Mouse (Mus musculus) monocyte, adult 2 months (primary cell): ENCODE results near the gene Nos1.

ENCODE experiments used
- DNase-seq, 2 experiments: peaks; one replicate each; pipeline ENCODE4 v3.0.0; 2022; ENCODE audit warnings: low spot score in 2 of 2, low read depth in 1 of 2

Nos1 gene

DNA sequence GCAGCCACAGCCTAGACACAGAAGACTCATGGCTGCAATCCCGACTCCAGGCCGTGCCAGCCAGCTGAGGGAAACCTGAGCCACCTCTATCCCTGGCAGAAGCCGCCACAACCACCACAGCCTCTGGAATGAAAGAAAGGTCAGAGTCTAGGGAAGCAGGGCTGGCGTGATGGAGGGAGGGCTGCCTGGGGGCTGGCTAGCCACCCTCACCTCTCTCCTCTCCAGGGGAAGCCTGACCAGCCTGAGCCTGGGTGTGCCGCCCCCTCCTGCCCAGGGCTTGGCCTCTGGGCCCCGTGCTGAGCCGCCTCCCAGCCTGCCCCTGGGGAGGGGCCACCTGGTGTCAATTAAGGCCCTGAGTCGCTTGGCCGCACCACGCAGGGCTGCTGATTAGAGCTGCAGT, at the start of gene Nos1:
Gene Nos1, plus strand, starts transcription at position 352 of the 400 bp plus-strand sequence.
- DNase-seq: no peak

DNA sequence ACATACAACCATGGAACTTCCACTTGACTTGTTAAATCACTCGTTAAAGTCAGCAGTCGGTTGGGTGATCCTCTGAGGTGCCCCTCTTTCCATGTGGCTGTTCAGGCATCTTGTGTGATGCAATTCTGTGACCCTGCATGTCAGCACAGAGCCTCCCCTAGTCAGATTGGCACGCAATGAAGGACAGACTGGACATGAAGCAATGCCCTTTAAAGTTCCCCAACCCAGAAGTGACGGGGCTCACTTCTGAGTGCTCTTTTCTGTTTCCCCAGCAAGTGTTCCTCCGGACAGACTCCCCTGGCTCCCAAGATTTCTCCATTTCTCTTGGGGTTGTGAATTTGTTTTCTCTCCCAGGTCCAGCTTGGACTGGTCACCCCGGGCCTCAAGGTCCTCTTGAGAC, 49.5 kb upstream of the Nos1 start:
- DNase-seq: no peak

DNA sequence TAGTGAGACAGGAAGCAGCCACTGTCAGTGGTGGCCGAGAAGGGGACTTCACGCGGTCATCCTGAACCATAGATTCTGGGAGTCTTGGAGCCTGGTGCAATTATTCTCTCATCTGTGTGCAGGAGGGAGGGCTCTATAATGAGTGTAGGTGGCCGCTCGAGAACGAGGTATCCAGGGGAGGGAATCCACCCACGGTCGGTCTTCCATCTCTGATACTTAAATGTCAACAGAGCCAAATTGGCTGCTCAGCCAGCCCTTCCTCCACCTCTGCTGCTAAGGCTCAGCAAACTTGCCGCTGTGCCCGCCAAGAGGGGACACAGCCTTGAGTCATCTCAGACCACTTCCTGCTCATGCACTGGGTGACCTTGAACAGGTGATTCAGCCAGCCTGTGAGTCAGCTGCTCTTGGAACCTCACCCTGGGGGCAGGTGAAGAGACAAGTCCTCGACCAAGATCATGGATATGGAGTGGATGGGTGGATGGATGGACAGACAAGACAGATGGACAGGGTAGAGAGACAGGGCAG, 36.1 kb upstream of the Nos1 start:
- DNase-seq: no peak

DNA sequence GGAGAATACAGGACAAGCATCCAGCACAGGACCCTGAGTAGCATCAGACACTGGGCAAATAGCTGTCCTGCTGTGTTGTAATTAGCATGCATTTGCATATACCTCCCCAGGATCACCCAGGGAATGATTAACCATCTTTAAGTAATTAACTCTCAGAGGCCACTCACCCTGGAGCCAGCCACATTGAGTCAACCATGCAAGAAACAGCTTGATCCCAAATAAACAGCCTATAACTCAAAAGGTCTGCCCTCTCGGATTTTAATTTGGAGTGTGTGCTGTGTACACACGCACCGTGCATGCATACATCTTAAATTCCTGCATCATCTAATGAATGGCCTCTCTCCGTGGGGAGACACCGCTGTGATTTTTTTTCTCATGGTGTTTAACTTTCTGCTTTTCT, 31.5 kb upstream of the Nos1 start:
- no peak for DNase-seq

DNA sequence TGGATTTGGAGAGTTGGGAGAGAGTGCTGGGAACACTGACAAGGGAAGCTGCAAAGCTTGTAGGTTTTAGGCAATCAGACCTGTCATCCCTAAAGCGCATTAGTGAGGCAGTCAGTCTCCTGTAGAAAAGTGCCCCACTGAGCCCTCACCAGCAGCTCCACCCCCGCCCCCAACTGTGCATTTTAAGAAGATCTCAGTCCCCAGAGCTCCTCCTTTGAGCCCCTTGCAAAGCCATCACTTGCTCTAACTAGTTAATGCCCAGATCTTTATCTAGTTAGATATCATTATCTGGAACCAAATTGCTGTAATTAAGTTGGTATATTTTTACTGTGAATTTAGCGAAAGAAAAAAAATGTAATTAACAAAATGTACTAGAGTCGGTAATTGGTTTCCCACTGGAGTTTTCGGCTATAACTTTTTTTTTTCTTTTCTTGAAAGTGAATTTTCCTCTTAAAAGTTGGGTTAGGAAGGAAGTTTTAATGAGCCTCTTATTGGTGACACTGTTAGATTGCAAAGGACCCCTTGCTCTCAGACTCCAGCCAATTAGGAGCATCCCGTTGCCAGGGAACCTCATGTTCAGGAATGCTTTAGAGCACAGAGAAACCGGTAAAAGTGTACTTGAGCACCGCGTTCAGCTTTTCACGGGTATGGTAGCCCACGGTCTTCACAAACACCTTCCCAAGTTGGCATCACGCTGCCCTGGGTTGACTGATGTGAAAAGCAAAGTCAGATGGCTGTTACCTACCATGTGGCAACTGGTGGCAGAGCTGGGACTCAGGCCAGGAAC, 22.9 kb upstream of the Nos1 start:
- no peak for DNase-seq

DNA sequence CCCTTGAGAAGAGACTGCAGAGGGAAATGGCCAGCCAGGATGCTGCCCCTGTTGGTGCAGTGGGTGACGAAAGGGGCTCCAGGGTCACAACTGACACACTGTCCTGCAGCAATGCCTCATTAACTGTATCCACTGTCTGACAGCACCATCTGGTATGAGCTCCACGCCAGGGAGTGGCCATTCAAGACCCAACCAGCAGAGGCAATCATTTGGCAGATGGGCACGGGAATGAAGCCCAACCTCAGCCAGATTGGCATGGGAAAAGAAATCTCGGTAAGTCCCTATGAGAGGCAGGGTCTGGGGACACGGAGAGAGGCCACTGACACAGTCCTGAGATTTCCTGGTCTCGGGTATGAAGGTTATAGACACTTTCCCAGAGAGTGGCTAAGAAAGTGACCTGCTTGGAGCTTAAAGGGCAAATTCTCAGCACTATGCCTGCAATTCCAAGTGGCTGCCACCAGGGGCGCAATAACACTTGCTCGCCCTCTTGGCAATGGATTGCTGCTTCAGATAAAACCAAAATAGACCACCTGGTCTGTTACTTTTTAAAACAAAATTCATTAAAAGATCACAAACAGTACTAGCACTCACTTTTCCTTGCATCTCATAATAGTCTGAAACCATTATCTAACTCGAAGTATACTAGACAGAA, 19.5 kb upstream of the Nos1 start:
- DNase-seq: no peak

DNA sequence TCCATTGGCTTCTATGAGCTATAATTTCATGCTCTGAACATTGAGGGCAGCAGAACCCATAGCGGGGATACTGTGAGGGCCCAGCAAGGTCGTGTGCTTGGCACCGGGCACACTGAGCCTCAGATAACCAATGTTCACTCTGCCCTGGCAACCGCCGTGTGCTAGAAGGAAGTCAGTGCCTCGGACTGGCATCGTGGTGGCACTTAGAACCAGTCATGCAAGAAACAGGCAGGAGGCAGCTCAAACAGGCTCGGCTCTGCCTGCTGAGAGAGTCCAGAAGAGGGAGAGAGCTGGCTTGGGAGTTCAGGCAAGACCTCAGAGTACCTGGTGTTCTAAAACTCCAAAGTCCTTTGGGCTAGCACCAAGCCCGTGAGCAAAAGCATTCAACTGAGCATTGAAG, 16.3 kb upstream of the Nos1 start:
- no peak for DNase-seq

DNA sequence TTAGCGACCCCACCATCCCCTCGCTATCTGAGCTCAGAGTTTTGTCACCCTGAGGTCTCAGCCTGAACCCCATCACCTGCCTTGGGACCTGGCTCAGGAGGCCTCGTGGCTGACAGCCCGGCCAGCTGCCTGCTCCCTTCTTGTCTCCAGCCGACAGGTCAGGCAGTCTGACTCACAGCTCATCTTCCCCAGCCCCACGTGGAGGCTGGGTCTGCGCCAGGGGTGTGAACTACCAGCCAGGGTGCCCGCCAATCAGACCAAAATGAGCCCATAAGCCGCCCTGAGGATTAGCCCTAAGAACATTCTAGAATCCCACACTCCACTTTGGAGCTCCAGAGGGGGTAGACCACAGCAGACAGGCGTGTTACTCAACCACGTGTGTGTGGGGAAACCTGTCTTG, 1.7 kb upstream of the Nos1 start:
- no peak for DNase-seq

DNA sequence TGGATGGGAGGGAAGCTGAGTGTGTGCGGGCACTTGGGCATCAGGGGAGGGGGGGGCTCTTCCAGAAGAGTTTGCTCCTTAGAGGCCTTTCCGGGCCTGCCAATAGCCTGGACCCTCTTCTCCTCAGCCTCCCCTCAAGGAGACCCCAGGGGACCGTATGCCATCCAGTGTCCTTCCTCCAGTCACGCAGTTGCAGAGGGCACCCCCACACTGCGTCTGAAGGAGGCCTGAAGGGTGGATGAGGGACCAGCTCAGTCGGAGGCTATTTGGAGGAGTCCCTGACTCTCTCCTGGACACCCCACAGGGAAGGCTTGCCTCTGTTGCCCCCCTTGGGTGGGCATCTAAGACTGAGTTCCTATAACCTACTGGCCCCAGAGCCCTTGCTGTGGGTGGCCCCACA, 346 bp downstream of the Nos1 start:
- no peak for DNase-seq

DNA sequence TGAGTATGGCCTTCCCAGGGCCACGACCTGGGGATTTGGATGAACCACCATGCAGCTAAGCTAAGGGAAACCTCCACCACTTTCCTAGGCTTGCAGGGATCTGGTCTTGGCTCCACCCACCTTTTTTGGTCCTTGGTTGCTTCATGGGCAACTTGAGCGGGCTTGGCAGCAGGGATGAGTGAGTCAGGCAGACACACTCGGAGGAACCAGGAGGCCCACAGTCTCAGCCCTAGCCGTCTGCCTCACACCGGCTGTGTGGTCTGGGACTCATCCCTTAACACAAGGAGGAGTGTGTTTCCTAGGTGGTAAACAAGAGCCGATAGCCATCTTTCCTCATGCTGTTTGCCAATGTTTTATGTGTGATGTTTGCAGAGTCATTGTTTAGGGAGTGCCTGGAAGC, 9.2 kb downstream of the Nos1 start:
- DNase-seq: no peak

DNA sequence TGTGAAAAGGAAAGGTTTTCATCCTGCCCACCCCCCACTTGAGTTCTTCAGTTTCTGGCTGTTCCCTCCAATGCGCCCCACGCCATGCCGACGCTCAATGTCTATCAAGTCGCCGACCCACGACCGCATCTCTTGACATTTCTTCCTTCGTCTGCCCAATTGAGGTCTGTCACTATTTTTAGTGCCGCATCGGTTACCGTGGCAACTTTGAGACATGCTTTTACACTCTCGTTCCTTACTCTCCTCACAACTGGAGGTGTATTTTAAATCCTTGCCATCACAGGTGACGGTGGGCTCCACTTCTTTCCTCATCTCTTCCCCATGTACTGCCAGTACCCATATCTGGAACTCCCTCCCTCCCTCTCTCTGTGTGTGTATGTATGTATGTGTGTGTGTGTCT, 11.0 kb downstream of the Nos1 start:
- no peak for DNase-seq

DNA sequence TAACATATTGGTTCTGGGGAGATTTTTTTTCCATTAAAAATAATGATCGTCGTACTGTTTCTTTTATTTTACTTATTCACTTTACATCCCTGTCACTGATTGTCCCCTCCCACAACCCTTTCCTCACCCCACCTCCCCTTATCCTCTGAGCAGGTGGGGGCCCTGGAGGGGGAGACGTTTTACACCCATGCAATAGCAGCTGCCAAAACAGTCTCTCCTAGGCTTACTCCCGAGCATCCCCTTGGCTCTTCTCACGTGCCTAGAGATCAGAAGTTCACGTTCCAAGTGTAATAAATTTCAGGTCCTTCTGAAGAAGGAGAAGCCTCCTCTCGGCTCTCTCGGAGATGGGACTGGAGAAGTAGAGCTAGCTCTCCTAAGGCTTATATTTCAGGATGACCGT, 20.0 kb downstream of the Nos1 start:
- DNase-seq: no peak

DNA sequence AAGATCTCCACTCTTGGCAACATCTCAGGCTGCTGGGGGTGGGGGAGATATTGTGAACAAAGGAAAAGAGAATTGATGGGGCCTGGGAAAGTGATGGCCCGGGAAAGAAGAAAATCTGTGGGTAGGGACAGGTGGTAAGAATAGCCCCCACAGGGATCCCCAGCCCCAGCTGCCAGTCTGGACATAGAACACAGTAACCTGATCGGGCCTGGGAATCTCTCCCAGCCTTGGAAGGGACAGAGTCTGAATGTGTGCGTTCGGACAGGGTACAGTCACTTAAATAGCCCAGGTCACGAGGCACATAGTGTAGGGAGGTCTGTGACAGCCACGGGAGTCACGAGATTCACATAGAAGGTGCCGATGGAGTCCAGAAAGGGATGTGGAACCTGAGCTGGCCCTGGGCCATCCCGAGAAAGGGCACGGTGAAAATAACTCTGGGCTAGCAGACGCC, 21.3 kb downstream of the Nos1 start:
- no peak for DNase-seq

DNA sequence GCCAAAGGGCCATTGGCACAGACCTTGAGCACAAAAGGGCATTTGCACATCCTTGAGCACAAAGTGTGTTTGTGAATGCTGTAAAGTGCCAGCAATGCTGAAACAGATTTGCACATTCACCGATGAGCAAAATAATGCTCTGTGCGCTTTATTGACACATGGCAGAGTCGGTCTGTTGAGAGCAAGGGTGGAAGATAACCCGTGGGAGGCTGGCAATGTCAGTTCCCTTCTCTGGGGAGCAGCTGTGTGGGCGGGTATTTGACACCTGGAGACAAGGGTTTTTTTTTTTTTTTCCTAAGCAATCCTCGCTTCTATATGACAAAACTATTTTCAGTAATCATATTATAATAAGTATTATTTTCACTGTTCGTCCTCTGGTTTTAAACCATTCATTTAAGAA, 22.7 kb downstream of the Nos1 start:
- no peak for DNase-seq

DNA sequence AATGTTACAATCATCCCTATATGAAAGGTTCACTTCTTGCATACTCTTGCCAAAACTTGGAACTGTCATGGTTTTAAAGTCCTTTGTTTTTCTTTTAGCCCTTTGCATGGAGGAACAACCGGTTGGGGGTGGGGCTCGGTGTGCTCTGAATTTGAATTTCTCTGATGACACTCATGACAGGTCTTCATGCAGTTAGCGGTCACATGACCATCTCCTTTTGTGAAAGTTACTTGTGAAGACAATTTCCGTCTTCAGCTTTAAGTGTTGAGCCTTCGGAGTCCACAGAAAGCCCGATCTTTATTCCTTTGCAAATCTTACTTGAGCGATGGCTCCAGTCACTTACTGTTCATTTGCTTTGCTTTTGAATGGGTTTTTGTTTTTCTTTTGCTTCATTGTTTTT, 30.1 kb downstream of the Nos1 start:
- DNase-seq: no peak

DNA sequence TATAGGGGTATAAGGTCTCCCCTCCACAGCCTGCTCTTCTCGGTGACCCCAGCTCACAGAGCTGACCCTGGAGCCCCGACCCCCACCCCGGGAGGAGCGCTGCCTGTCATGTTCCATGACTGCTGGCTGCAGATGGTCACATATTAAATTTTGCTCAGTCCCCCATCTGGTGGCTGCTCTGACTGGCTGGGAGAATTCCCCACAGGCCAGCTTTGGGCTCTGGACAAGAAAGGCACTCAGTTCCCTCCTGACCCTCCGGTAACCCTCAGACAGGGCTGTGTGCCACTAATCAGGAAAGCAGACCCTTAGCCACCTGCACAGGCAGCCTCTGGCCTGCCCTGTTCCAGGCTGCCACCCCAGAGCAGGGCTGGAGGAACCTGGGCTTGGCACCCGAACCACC, 38.0 kb downstream of the Nos1 start:
- no peak for DNase-seq

DNA sequence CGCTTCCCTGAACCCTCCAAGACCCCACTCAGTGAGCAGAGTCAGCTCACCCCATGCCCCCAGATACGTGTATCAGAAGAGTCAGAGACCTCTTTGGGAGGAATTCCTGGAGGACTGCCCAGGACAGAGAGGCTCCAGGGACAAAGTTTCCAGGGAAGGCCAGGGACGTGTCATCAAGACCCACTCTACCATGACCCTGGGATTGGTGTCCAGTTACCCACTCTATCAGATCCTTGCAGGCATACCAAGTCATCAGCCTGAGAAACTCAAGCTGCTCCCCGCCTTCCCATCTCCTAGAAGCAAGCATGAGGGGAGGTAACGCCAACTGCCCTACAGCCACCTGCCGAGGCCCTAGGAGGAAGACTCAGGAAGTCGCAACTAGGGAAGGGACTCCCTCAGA, 39.6 kb downstream of the Nos1 start:
- no peak for DNase-seq

DNA sequence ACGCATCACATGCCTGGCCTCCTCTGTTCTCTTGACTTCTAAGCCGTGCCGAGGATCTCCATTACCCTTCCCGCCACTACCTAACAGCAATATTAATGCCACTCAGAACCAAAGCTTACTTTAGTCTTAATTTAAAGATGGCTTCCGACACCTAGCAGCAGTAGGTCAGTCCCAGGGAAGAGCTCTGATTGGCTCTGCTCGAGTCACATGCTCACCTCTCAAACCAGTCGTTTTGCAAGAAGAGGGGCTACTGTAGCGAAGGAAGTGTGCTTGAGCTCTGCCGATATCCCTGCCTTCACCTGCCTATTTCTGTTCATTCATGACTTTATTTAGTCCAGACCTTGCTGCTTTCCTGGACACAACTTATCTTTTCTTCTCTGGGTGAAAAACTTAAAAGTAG, 43.0 kb downstream of the Nos1 start:
- DNase-seq: no peak

DNA sequence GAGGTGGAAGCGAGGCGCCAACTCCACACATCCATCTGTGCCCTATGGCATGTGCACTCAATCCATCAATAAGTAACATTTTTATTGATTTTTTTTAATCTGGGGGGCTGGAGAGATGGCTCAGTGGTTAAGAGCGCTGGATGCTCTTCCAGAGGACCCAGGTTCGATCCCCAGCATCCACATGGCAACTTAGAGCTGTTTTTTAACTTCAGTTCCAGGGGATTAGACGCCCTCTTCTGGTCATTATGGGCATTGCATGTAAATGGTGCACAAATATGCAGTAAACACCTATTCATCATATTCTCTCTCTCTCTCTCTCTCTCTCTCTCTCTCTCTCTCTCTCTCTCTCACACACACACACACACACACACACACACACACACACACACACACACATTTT, 43.7 kb downstream of the Nos1 start:
- DNase-seq: no peak

DNA sequence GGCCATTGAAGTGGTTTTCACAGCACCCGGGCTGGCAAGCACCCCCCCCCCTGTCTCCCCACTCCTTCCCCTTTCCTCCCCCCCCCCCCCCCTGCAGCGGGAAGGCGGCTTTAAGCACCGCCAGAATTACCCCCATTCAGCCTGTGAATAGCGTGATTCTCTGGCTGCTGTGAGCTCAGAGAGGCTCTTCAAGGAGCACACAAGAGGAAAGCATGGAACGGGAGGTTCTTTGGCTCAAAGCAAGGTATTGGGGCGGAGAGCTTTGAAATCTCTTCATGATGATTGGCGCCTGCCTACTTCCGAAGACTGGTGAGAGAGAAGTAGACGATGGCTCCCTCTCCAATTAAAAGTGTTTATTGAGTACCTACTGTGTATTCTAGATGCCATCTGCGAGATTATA, 44.5 kb downstream of the Nos1 start:
- no peak for DNase-seq

DNA sequence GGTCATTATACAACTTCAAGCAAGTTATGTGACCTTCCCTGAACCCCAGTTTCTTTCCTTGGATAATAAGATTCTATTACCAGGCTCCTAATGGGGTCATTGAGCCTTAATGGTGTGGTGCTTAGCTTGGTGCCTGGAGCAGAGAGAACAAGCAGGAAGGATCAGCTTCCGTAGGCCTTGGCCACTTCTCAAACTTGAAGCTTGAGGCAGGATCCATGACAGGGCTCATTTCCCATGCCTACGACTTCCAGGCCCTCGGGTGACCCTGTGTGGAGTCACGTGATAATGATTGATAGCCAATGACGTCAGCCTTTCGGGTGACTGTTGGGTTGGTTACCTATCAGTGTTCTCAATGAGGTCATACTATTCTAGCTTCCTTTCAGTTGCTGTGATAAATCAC, 46.5 kb downstream of the Nos1 start:
- DNase-seq: no peak

DNA sequence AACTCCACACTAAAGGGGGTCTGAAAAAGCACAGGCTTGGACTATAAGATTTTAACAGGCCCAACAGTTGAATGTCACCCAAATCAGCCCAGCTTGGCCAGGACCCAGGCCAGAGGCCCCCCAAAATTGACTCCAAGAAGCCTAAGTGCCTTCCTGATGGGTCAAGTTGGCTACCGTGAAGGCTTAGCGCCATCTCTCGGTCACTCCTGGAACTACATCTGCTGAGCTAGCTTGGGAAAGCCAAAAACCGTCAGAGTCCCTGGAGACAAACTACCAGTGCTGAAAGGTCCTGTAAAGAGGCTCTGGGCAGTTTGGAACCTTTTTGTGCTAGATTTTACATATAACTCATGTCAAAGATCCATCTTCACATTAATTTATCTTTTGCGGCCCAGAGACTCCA, 56.1 kb downstream of the Nos1 start:
- DNase-seq: no peak

DNA sequence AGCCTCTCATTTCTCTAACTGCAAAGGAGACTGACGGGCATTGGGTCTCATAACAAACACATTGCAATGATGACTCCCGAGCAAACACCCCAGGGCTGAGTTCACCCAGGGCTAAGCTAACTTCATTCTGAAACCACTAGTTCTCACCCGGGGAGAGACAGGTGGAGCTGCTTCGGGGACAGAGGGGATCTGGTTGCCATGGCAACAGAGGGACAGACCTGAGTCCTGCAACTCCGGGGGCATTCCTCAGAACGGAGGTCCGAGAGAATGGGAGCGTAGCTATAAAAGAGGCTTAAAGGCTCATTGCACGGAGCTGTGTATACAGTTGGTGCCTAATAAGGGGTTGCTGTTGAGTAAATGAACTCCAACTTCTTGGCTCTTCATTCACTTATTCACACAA, 56.9 kb downstream of the Nos1 start:
- DNase-seq: no peak
